ENCODE assay signal across 10 mouse cellular contexts in the genomic region with DNA sequence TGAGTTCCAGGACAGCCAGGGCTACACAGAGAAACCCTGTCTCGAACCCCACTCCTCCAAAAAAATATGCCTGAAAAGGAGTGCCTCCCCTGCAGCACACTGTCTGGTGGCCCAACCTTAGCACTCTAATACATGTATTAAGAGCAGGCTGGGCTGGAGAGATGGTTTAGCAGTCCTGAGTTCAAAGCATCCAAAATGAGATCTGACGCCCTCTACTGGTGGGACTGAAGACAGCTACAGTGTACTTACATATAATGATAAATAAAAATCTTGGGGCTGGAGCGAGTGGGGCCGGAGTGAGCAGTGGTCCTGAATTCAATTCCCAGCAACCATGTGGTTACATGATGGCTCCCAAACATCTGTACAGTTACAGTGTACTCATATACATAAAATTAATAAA. TPM values are rescaled to one million over a fixed set of nuclear protein-coding genes. Genes with fewer than 3 reads are reported as not detected.
DNase-seq lines count a peak whose midpoint lies in the region; ATAC-seq and TF ChIP-seq lines count a peak whose summit lies in the region.
"Had no signal": no experiment of that assay in that cellular context is flagged by ENCODE, and none has a peak within 500 bp of the region (broad histone marks: within the 10 kb centered on the region; RNA-seq: fewer than 3 reads in every experiment).

No protein-coding gene starts in this region.

- no peak for ATAC-seq in kidney, postnatal 0 days (replicated peaks; ENCODE audit: low FRiP score, low read depth)
- no peak for ATAC-seq in kidney, embryonic 15.5 days (replicated peaks; ENCODE audit: low FRiP score)
- no peak for ATAC-seq in forebrain, embryonic 13.5 days
- ATAC-seq: midbrain, embryonic 16.5 days had no signal

- no peaks in the 10 kb centered on the region for H3K36me3 ChIP-seq in kidney, postnatal 0 days (ENCODE audit: insufficient read depth, low read length)
- H3K36me3 ChIP-seq in kidney, embryonic 15.5 days, result no peaks in the 10 kb centered on the region
- H3K36me3 ChIP-seq in forebrain, embryonic 13.5 days (ENCODE audit: poor library complexity, severe bottlenecking), result no peaks in the 10 kb centered on the region
- peaks cover 16% of the 10 kb centered on the region for H3K36me3 ChIP-seq in forebrain, embryonic 10.5 days (replicated peaks)

- TF ChIP-seq CTCF in kidney, postnatal 0 days (IDR thresholded peaks at IDR 0.05; ENCODE audit: low read depth), result peak; percentile 56

- no peak overlapping the region for H3K4me2 ChIP-seq in kidney, postnatal 0 days (ENCODE audit: low read length)
- no peak overlapping the region for H3K4me2 ChIP-seq in kidney, embryonic 15.5 days
- no peak overlapping the region for H3K4me2 ChIP-seq in forebrain, embryonic 13.5 days

- no peak overlapping the region for H3K9ac ChIP-seq in kidney, postnatal 0 days (ENCODE audit: low read depth, low read length)
- no peak overlapping the region for H3K9ac ChIP-seq in kidney, embryonic 15.5 days
- H3K9ac ChIP-seq in forebrain, embryonic 13.5 days, result no peak overlapping the region

- H3K4me3 ChIP-seq in kidney, postnatal 0 days (replicated peaks; ENCODE audit: low read depth, low read length), result no peak overlapping the region
- no peak overlapping the region for H3K4me3 ChIP-seq in kidney, embryonic 15.5 days (replicated peaks)
- no peak overlapping the region for H3K4me3 ChIP-seq in forebrain, embryonic 13.5 days
- no peak overlapping the region for H3K4me3 ChIP-seq in forebrain, embryonic 10.5 days

- H3K27me3 ChIP-seq in kidney, postnatal 0 days (ENCODE audit: insufficient read depth, low read length), result no peaks in the 10 kb centered on the region
- no peaks in the 10 kb centered on the region for H3K27me3 ChIP-seq in kidney, embryonic 15.5 days
- H3K27me3 ChIP-seq in forebrain, embryonic 13.5 days, result no peaks in the 10 kb centered on the region
- H3K27me3 ChIP-seq in forebrain, embryonic 10.5 days (ENCODE audit: poor library complexity, severe bottlenecking), result no peaks in the 10 kb centered on the region

- peaks cover 12% of the 10 kb centered on the region for H3K4me1 ChIP-seq in kidney, postnatal 0 days (replicated peaks; ENCODE audit: insufficient read depth, low read length)
- peaks cover 22% of the 10 kb centered on the region for H3K4me1 ChIP-seq in kidney, embryonic 15.5 days
- peaks cover 26% of the 10 kb centered on the region for H3K4me1 ChIP-seq in forebrain, embryonic 13.5 days
- H3K4me1 ChIP-seq in forebrain, embryonic 10.5 days, result peaks cover 26% of the 10 kb centered on the region

- no peaks in the 10 kb centered on the region for H3K9me3 ChIP-seq in kidney, postnatal 0 days (replicated peaks; ENCODE audit: low read length)
- H3K9me3 ChIP-seq in kidney, embryonic 15.5 days (replicated peaks), result no peaks in the 10 kb centered on the region
- no peaks in the 10 kb centered on the region; the same call in 1 of the 2 replicates for H3K9me3 ChIP-seq in forebrain, embryonic 13.5 days (replicated peaks)
- no peaks in the 10 kb centered on the region for H3K9me3 ChIP-seq in forebrain, embryonic 10.5 days

- no peak overlapping the region for H3K27ac ChIP-seq in kidney, postnatal 0 days
- no peak overlapping the region for H3K27ac ChIP-seq in kidney, embryonic 15.5 days
- no peak overlapping the region for H3K27ac ChIP-seq in forebrain, embryonic 13.5 days
- H3K27ac ChIP-seq in forebrain, embryonic 10.5 days, result no peak overlapping the region

- no peak for DNase-seq in kidney, postnatal 0 days (ENCODE audit: low spot score)
- peak; percentile 33 to 62 for DNase-seq in CD8-positive naive resting alpha-beta T cell, adult 2 months (ENCODE audit: low read depth in 2 of 2, low spot score in 2 of 2)
- DNase-seq in brain, adult 2 months (ENCODE audit: low read depth, low spot score), result peak; percentile 45
- DNase-seq in naive thymus-derived CD4-positive, alpha-beta T cell, adult 2 months (ENCODE audit: low read depth), result peak; percentile 80
- no peak for DNase-seq in forebrain, embryonic 10.5 days (ENCODE audit: extremely low spot score, low spot score)
- no peak for DNase-seq in spleen, adult 18-20 months
- DNase-seq: adrenal gland, postnatal 10 days had no signal

- 76% methylated on average over 4 of the region's 4 CpGs for WGBS in kidney, postnatal 0 days
- WGBS in kidney, embryonic 15.5 days, result 72% methylated on average over 4 of the region's 4 CpGs
- 75% methylated on average over 4 of the region's 4 CpGs for WGBS in forebrain, embryonic 13.5 days
- 71% methylated on average over 4 of the region's 4 CpGs for WGBS in forebrain, embryonic 10.5 days

RNA-seq across cellular contexts. Expression of a gene that starts 3.6 kb away (rescaled TPM):
- 6.9 and 7.1 TPM in 2 replicates for polyA plus RNA-seq in kidney, postnatal 0 days (2015; fragmentation: Nextera tagmentation; extraction: Ambion mirVana)
- 11.9 and 13.2 TPM in 2 replicates for polyA plus RNA-seq in kidney, embryonic 15.5 days (2015; fragmentation: Nextera tagmentation; extraction: Ambion mirVana)
- 10.2 and 11.3 TPM in 2 replicates for polyA plus RNA-seq in forebrain, embryonic 13.5 days (2015; fragmentation: Nextera tagmentation; extraction: Ambion mirVana)
- 11.2 and 14.4 TPM in 2 replicates for polyA plus RNA-seq in forebrain, embryonic 10.5 days (2016; fragmentation: Nextera tagmentation; extraction: Ambion mirVana)

RNA-seq across cellular contexts. Expression of a gene that starts 31.6 kb away (rescaled TPM):
- polyA plus RNA-seq in kidney, postnatal 0 days (2015; fragmentation: Nextera tagmentation; extraction: Ambion mirVana), result 160 and 168 TPM in 2 replicates
- polyA plus RNA-seq in kidney, embryonic 15.5 days (2015; fragmentation: Nextera tagmentation; extraction: Ambion mirVana), result 174 and 180 TPM in 2 replicates
- 162 and 167 TPM in 2 replicates for polyA plus RNA-seq in forebrain, embryonic 13.5 days (2015; fragmentation: Nextera tagmentation; extraction: Ambion mirVana)
- 175 and 194 TPM in 2 replicates for polyA plus RNA-seq in forebrain, embryonic 10.5 days (2016; fragmentation: Nextera tagmentation; extraction: Ambion mirVana)

RNA-seq across cellular contexts. Expression of a gene that starts 54.0 kb away (rescaled TPM):
- 1.7 and 2.0 TPM in 2 replicates for polyA plus RNA-seq in kidney, postnatal 0 days (2015; fragmentation: Nextera tagmentation; extraction: Ambion mirVana)
- polyA plus RNA-seq in kidney, embryonic 15.5 days (2015; fragmentation: Nextera tagmentation; extraction: Ambion mirVana), result 0.87 and 1.1 TPM in 2 replicates
- polyA plus RNA-seq in forebrain, embryonic 13.5 days (2015; fragmentation: Nextera tagmentation; extraction: Ambion mirVana), result 0.25 and 0.36 TPM in 2 replicates
- 0.35 and 0.50 TPM in 2 replicates for polyA plus RNA-seq in forebrain, embryonic 10.5 days (2016; fragmentation: Nextera tagmentation; extraction: Ambion mirVana)

Comparison
In these comparisons a context has a peak if more than half of its experiments do, and no peak if none do; other contexts are left out.
1. DNase-seq: peak in CD8-positive naive resting alpha-beta T cell, adult 2 months (2 of 2), brain, adult 2 months (single experiment) and naive thymus-derived CD4-positive, alpha-beta T cell, adult 2 months (single experiment); none in kidney, postnatal 0 days (single experiment), forebrain, embryonic 10.5 days (single experiment) and spleen, adult 18-20 months (0 of 2).